Mouse (Mus musculus) erythroblast, embryonic 14.5 days (primary cell): Measurements from ENCODE around the gene Teddm3.

Experiments
- GATA1 ChIP-seq: IDR thresholded peaks from 2 replicates; pipeline ENCODE4 v1.6.1; 2012; ENCODE audit warnings: low read length, inconsistent platforms, mixed read lengths
- TAL1 ChIP-seq: IDR thresholded peaks from 3 replicates; pipeline ENCODE4 v1.6.1; 2012; ENCODE audit warnings: low read length, inconsistent platforms, mixed read lengths

- TF ChIP-seq TAL1 (no peak), GATA1 (no peak)
Observed at GRCm38 (mm10) chr16:21197542-21197941, 43.7 kb upstream of the Teddm3 start.
